Mouse (Mus musculus) limb, embryonic 14.5 days (tissue): ENCODE measurements around the gene Prdm15. TPM values are rescaled to one million over a fixed set of nuclear protein-coding genes. Genes with fewer than 3 reads are reported as not detected.

ENCODE experiments used
- ATAC-seq: fragments of 200-750 bp; cut with Nextera tagmentation; 2 replicates; pipeline ENCODE4 v1.8.0; 2017; ENCODE audit warnings: low read depth, moderate number of reproducible peaks, moderate TSS enrichment; ENCODE audit not compliant: low FRiP score
- DNase-seq: peaks from one replicate; pipeline ENCODE4 v3.0.0-alpha.2; 2015; ENCODE audit warnings: low spot score
- H3K27ac ChIP-seq: fragments of 300-500 bp; sonication (generic); replicated peaks from 2 replicates; pipeline ENCODE4 v1.5.1; 2014; ENCODE audit warnings: low read depth, mild to moderate bottlenecking, low read length, moderate library complexity, mixed read lengths
- H3K27me3 ChIP-seq: fragments of 300-500 bp; sonication (generic); 2 replicates; pipeline ENCODE4 v1.6.1; 2014; ENCODE audit warnings: low read length, mixed read lengths; ENCODE audit not compliant: control insufficient read depth, insufficient read depth
- H3K36me3 ChIP-seq: fragments of 300-500 bp; sonication (generic); 2 replicates; pipeline ENCODE4 v1.6.1; 2014; ENCODE audit warnings: mild to moderate bottlenecking, low read length, moderate library complexity, mixed read lengths; ENCODE audit not compliant: control insufficient read depth, insufficient read depth
- H3K4me1 ChIP-seq: fragments of 300-500 bp; sonication (generic); 2 replicates; pipeline ENCODE4 v1.6.1; 2014; ENCODE audit warnings: antibody characterized with exemption, low read length, mixed read lengths; ENCODE audit not compliant: control insufficient read depth, insufficient read depth
- H3K4me2 ChIP-seq: fragments of 300-500 bp; sonication (generic); replicated peaks from 2 replicates; pipeline ENCODE4 v1.6.1; 2014; ENCODE audit warnings: low read depth, mild to moderate bottlenecking, low read length, moderate library complexity; ENCODE audit not compliant: severe bottlenecking
- H3K4me3 ChIP-seq: fragments of 300-500 bp; sonication (generic); replicated peaks from 2 replicates; pipeline ENCODE4 v1.5.1; 2014; ENCODE audit warnings: low read length
- H3K9ac ChIP-seq: fragments of 300-500 bp; sonication (generic); 2 replicates; pipeline ENCODE4 v1.6.1; 2014; ENCODE audit warnings: mild to moderate bottlenecking, low read depth, low read length, moderate library complexity; ENCODE audit not compliant: severe bottlenecking
- H3K9me3 ChIP-seq: fragments of 300-500 bp; sonication (generic); 2 replicates; pipeline ENCODE4 v1.6.1; 2016; ENCODE audit warnings: low read length; ENCODE audit not compliant: control insufficient read depth
- POLR2A ChIP-seq: fragments of 200-500 bp; IDR thresholded peaks from 2 replicates; pipeline ENCODE4 v1.8.0; 2012; ENCODE audit warnings: inconsistent platforms, mild to moderate bottlenecking, moderate library complexity, borderline replicate concordance; ENCODE audit not compliant: insufficient read depth, insufficient read length; ENCODE audit errors: extremely low read depth
- whole genome bisulfite sequencing: fragments of 180-500 bp; shearing (Covaris S2); extraction: QIAGEN DNeasy Blood & Tissue Kit; methylation state at CpG from one replicate; pipeline ENCODE4 v1.1.7; 2014; 5-methylcytosine and 5-hydroxymethylcytosine counted together
- polyA plus RNA-seq, 2 experiments: library from polyadenylated mRNA; depleted of rRNA in 1 of 2; stranded (reverse) in 1 of 2; unstranded in 1 of 2; fragments of >200 nt; fragmentation: Nextera tagmentation in 1 of 2; extraction: Ambion mirVana in 1 of 2; gene quantifications; 2 replicates each; pipeline versions ENCODE4 v1.2.1 to v1.2.3; 2012 to 2014

Prdm15 gene
- polyA plus RNA-seq, 2 experiments = 9.7 to 19.5 TPM

GRCm38 (mm10) chr16:97869193-97870102 is 17.8 kb upstream of the Prdm15 start:
- Histone ChIP-seq H3K27ac (no peak overlapping the region), H3K4me1 (no peaks in the 10 kb centered on the region), H3K4me2 (no peak overlapping the region), H3K4me3 (no peak overlapping the region), H3K36me3 (peaks cover 45% of the 10 kb centered on the region), H3K9ac (no peak overlapping the region), H3K9me3 (no peaks in the 10 kb centered on the region), H3K27me3 (no peaks in the 10 kb centered on the region)
- 76% methylated on average over 6 of the region's 6 CpGs for WGBS
- ATAC-seq = no peak
- TF ChIP-seq POLR2A = no peak
- no peak for DNase-seq

GRCm38 (mm10) chr16:97863932-97864467 is 12.3 kb upstream of the Prdm15 start:
- DNase-seq (no peak), ATAC-seq (no peak)
- Histone ChIP-seq H3K4me3 (no peak overlapping the region), H3K36me3 (peaks cover 19% of the 10 kb centered on the region), H3K9ac (no peak overlapping the region), H3K9me3 (no peaks in the 10 kb centered on the region), H3K4me1 (no peaks in the 10 kb centered on the region), H3K4me2 (no peak overlapping the region), H3K27me3 (no peaks in the 10 kb centered on the region), H3K27ac (no peak overlapping the region)
- TF ChIP-seq POLR2A = no peak
- 77% methylated on average over 3 of the region's 3 CpGs for WGBS

GRCm38 (mm10) chr16:97856050-97856449 is 4.4 kb upstream of the Prdm15 start:
- H3K4me3 ChIP-seq = no peak overlapping the region
- H3K27ac ChIP-seq = no peak overlapping the region
- no peaks in the 10 kb centered on the region for H3K27me3 ChIP-seq
- H3K9me3 ChIP-seq = no peaks in the 10 kb centered on the region
- H3K36me3 ChIP-seq = no peaks in the 10 kb centered on the region; the same call in 1 of the 2 replicates
- no peak for TF ChIP-seq POLR2A
- no peak overlapping the region for H3K9ac ChIP-seq
- H3K4me1 ChIP-seq = no peaks in the 10 kb centered on the region
- ATAC-seq (no peak), DNase-seq (no peak)
- no peak overlapping the region for H3K4me2 ChIP-seq

- H3K4me3 ChIP-seq = peak overlapping the region; percentile 84
- ATAC-seq (peak; percentile 87), DNase-seq (peak; percentile 80)
- peaks cover 11% of the 10 kb centered on the region for H3K4me1 ChIP-seq
- under 1% methylated on average over 30 of the region's 77 CpGs for WGBS
- H3K27ac ChIP-seq = peak overlapping the region; percentile 100
- peak overlapping the region; percentile 57 for H3K4me2 ChIP-seq
- peak overlapping the region; percentile 99 for H3K9ac ChIP-seq
- H3K27me3 ChIP-seq = no peaks in the 10 kb centered on the region
- TF ChIP-seq POLR2A = 0 out of 2 replicates have a peak, but pooled peaks have one; percentile 22
- 0 out of 2 replicates have a peak, but pooled peaks cover 4% of the 10 kb centered on the region for H3K36me3 ChIP-seq
- H3K9me3 ChIP-seq = no peaks in the 10 kb centered on the region
Measured at GRCm38 (mm10) chr16:97851061-97851740, 449 bp downstream of the Prdm15 start.

- H3K36me3 ChIP-seq = peaks cover 8% of the 10 kb centered on the region; the same call in 1 of the 2 replicates
- no peak for TF ChIP-seq POLR2A
- DNase-seq = peak; percentile 55
- WGBS = 0% methylated on average over 11 of the region's 11 CpGs
- ATAC-seq = peak; percentile 63
- H3K4me1 ChIP-seq = peaks cover 11% of the 10 kb centered on the region
- H3K4me2 ChIP-seq = peak overlapping the region; percentile 57
- H3K4me3 ChIP-seq = peak overlapping the region; percentile 84
- no peaks in the 10 kb centered on the region for H3K9me3 ChIP-seq
- H3K27ac ChIP-seq = peak overlapping the region; percentile 100
- no peaks in the 10 kb centered on the region for H3K27me3 ChIP-seq
- H3K9ac ChIP-seq = peak overlapping the region; percentile 99
Measured at GRCm38 (mm10) chr16:97850667-97851060, 986 bp downstream of the Prdm15 start.
